Mouse (Mus musculus) adrenal gland, postnatal 4 days (tissue): ENCODE measurements at regions not wholly inside any gene's neighbourhood (a gene's known extent, or its start where the extent isn't known, plus 50 kb on each side); places are given as distances from the start of the nearest gene placed in this dataset.

Experiments used
- DNase-seq, 2 experiments: peaks; one replicate each; pipeline ENCODE4 v3.0.0; 2021 to 2022; ENCODE audit warnings: low spot score in 2 of 2, mixed read lengths in 2 of 2

- DNase-seq = no peak
Measured at GRCm38 (mm10) chr9:32815473-32815872, 179.5 kb downstream of the Ets1 start.

- DNase-seq = no peak
Measured at GRCm38 (mm10) chr9:32816649-32817425, 180.8 kb downstream of the Ets1 start.

GRCm38 (mm10) chr9:32817442-32818358 lies 181.7 kb downstream of the Ets1 start:
- no peak for DNase-seq

- DNase-seq = no peak
Measured at GRCm38 (mm10) chr9:32823439-32824133, 187.6 kb downstream of the Ets1 start.

- DNase-seq = no peak
Measured at GRCm38 (mm10) chr9:32824134-32824531, 188.1 kb downstream of the Ets1 start.

GRCm38 (mm10) chr9:32830268-32830891 lies 194.4 kb downstream of the Ets1 start:
- DNase-seq = no peak

GRCm38 (mm10) chr9:32833373-32833772 lies 197.4 kb downstream of the Ets1 start:
- DNase-seq = no peak

GRCm38 (mm10) chr9:32834751-32835625 lies 199.0 kb downstream of the Ets1 start:
- DNase-seq = no peak

- no peak for DNase-seq
Measured at GRCm38 (mm10) chr9:32835626-32835971, 199.6 kb downstream of the Ets1 start.

- DNase-seq = no peak
Measured at GRCm38 (mm10) chr9:32836371-32836770, 200.3 kb downstream of the Ets1 start.

- no peak for DNase-seq
Measured at GRCm38 (mm10) chr9:32847361-32847760, 211.3 kb downstream of the Ets1 start.

GRCm38 (mm10) chr9:32852282-32852681 lies 216.3 kb downstream of the Ets1 start:
- no peak for DNase-seq

GRCm38 (mm10) chr9:32863286-32863685 lies 227.3 kb downstream of the Ets1 start:
- DNase-seq = no peak

GRCm38 (mm10) chr9:32868936-32869335 lies 232.9 kb downstream of the Ets1 start:
- DNase-seq = no peak

- DNase-seq = no peak
Measured at GRCm38 (mm10) chr9:32874306-32874875, 238.4 kb downstream of the Ets1 start.

- no peak for DNase-seq
Measured at GRCm38 (mm10) chr9:32882819-32883587, 247.0 kb downstream of the Ets1 start.

- DNase-seq = no peak
Measured at GRCm38 (mm10) chr9:32886008-32886650, 250.1 kb downstream of the Ets1 start.

- no peak for DNase-seq
Measured at GRCm38 (mm10) chr9:32899801-32900200, 263.8 kb downstream of the Ets1 start.

- no peak for DNase-seq
Measured at GRCm38 (mm10) chr9:32901287-32901686, 265.3 kb downstream of the Ets1 start.
